Mouse (Mus musculus): ENCODE results near the gene 2700097O09Rik.
"Not testable (repeated sequence)": the region's sequence is repeated elsewhere in the genome, so short reads cannot be mapped to it uniquely, and the experiment has no call there.

2700097O09Rik gene

GRCm38 (mm10) chr12:55079726-55080600 lies at the start of gene 2700097O09Rik, which contains the start of gene Srp54a:
Gene 2700097O09Rik (minus strand): TSS chr12:55080110.
Gene Srp54a (plus strand): TSS chr12:55080262.
- peak; percentile 91 for DNase-seq (ENCODE audit: low read depth, low spot score)

GRCm38 (mm10) chr12:55124731-55125130 lies 44.8 kb upstream of the 2700097O09Rik start:
- DNase-seq (ENCODE audit: low read depth, low spot score): not testable (repeated sequence)

- not testable (repeated sequence) for DNase-seq (ENCODE audit: low read depth, low spot score)
These were observed 44.3 kb upstream of the 2700097O09Rik start, which contains the start of gene Fam177a for GRCm38 (mm10) chr12:55124242-55124641. Gene Fam177a (plus strand): TSS chr12:55124469.

- DNase-seq (ENCODE audit: low read depth, low spot score): not testable (repeated sequence)
These were observed 32.7 kb upstream of the 2700097O09Rik start for GRCm38 (mm10) chr12:55112616-55113015.

- not testable (repeated sequence) for DNase-seq (ENCODE audit: low read depth, low spot score)
These were observed 12.2 kb upstream of the 2700097O09Rik start for GRCm38 (mm10) chr12:55092127-55092526.

- not testable (repeated sequence) for DNase-seq (ENCODE audit: low read depth, low spot score)
These were observed 662 bp upstream of the 2700097O09Rik start for GRCm38 (mm10) chr12:55080601-55080942.

GRCm38 (mm10) chr12:55078706-55079105 lies 1.2 kb downstream of the 2700097O09Rik start:
- DNase-seq (ENCODE audit: low read depth, low spot score): not testable (repeated sequence)

GRCm38 (mm10) chr12:55075296-55075695 lies 4.6 kb downstream of the 2700097O09Rik start:
- DNase-seq (ENCODE audit: low read depth, low spot score): no peak

- no peak for DNase-seq (ENCODE audit: low read depth, low spot score)
These were observed 6.2 kb downstream of the 2700097O09Rik start for GRCm38 (mm10) chr12:55073686-55074085.

- no peak for DNase-seq (ENCODE audit: low read depth, low spot score)
These were observed 7.4 kb downstream of the 2700097O09Rik start for GRCm38 (mm10) chr12:55072495-55072894.

- DNase-seq (ENCODE audit: low read depth, low spot score): no peak
These were observed 17.8 kb downstream of the 2700097O09Rik start for GRCm38 (mm10) chr12:55062141-55062540.

GRCm38 (mm10) chr12:55061006-55061405 lies 18.9 kb downstream of the 2700097O09Rik start:
- DNase-seq (ENCODE audit: low read depth, low spot score): no peak

GRCm38 (mm10) chr12:55060212-55060898 lies 19.6 kb downstream of the 2700097O09Rik start:
- no peak for DNase-seq (ENCODE audit: low read depth, low spot score)

- DNase-seq (ENCODE audit: low read depth, low spot score): no peak
These were observed 20.1 kb downstream of the 2700097O09Rik start for GRCm38 (mm10) chr12:55059812-55060211.

GRCm38 (mm10) chr12:55058865-55059615 lies 20.9 kb downstream of the 2700097O09Rik start:
- DNase-seq (ENCODE audit: low read depth, low spot score): no peak

- DNase-seq (ENCODE audit: low read depth, low spot score): no peak
These were observed 23.2 kb downstream of the 2700097O09Rik start for GRCm38 (mm10) chr12:55056703-55057102.

- no peak for DNase-seq (ENCODE audit: low read depth, low spot score)
These were observed 25.2 kb downstream of the 2700097O09Rik start for GRCm38 (mm10) chr12:55054551-55055241.

GRCm38 (mm10) chr12:55053267-55053666 lies 26.6 kb downstream of the 2700097O09Rik start:
- peak; percentile 48 for DNase-seq (ENCODE audit: low read depth, low spot score)

- DNase-seq (ENCODE audit: low read depth, low spot score): peak; percentile 64
These were observed 28.4 kb downstream of the 2700097O09Rik start for GRCm38 (mm10) chr12:55051210-55052173.
